Mouse (Mus musculus) hindbrain, embryonic 16.5 days (tissue): ENCODE data around the gene Lipt1. TPM values are rescaled to one million over a fixed set of nuclear protein-coding genes. Genes with fewer than 3 reads are reported as not detected.

Source experiments
- ATAC-seq: fragments of 200-750 bp; cut with Nextera tagmentation; 2 replicates; pipeline ENCODE4 v1.8.0; 2017; ENCODE audit warnings: moderate TSS enrichment, moderate library complexity
- H3K27ac ChIP-seq: fragments of 300-500 bp; sonication (generic); 2 replicates; pipeline ENCODE4 v1.5.1; 2014; ENCODE audit warnings: low read depth, mild to moderate bottlenecking, control low read depth, low read length, moderate library complexity
- H3K27me3 ChIP-seq: fragments of 300-500 bp; sonication (generic); replicated peaks from 2 replicates; pipeline ENCODE4 v1.6.1; 2014; ENCODE audit warnings: low read length; ENCODE audit not compliant: control insufficient read depth, insufficient read depth
- H3K36me3 ChIP-seq: fragments of 300-500 bp; sonication (generic); 2 replicates; pipeline ENCODE4 v1.6.1; 2014; ENCODE audit warnings: mild to moderate bottlenecking, low read length, moderate library complexity, mixed read lengths; ENCODE audit not compliant: control insufficient read depth, insufficient read depth
- H3K4me1 ChIP-seq: fragments of 300-500 bp; sonication (generic); 2 replicates; pipeline ENCODE4 v1.6.1; 2014; ENCODE audit warnings: low read depth, low read length; ENCODE audit not compliant: control insufficient read depth, insufficient read depth
- H3K4me2 ChIP-seq: fragments of 300-500 bp; sonication (generic); 2 replicates; pipeline ENCODE4 v1.6.1; 2014; ENCODE audit warnings: mild to moderate bottlenecking, low read length, control low read depth, moderate library complexity
- H3K4me3 ChIP-seq: fragments of 300-500 bp; sonication (generic); 2 replicates; pipeline ENCODE4 v1.5.1; 2014; ENCODE audit warnings: mild to moderate bottlenecking, low read length, control low read depth, moderate library complexity
- H3K9ac ChIP-seq: fragments of 300-500 bp; sonication (generic); 2 replicates; pipeline ENCODE4 v1.6.1; 2014; ENCODE audit warnings: low read depth, mild to moderate bottlenecking, control low read depth, low read length, moderate library complexity
- H3K9me3 ChIP-seq: fragments of 300-500 bp; sonication (generic); 2 replicates; pipeline ENCODE4 v1.6.1; 2014; ENCODE audit warnings: mild to moderate bottlenecking, low read length, moderate library complexity; ENCODE audit not compliant: control insufficient read depth
- WGBS: fragments of 180-500 bp; shearing (Covaris S2); extraction: QIAGEN DNeasy Blood & Tissue Kit; methylation state at CpG from one replicate; pipeline ENCODE4 v1.1.7; 2014; 5-methylcytosine and 5-hydroxymethylcytosine counted together
- polyA plus RNA-seq: library from polyadenylated mRNA; unstranded; fragments of >200 nt; fragmentation: Nextera tagmentation; extraction: Ambion mirVana; gene quantifications from 2 replicates; pipeline ENCODE4 v1.2.1, GENCODE M21; 2015

Lipt1 gene
- polyA plus RNA-seq, 1 experiment from 2014 or later, result 8.0 TPM

GRCm38 (mm10) chr1:37889206-37889605 is 17.7 kb downstream of the Lipt1 start:
- no peak overlapping the region for H3K27ac ChIP-seq
- H3K36me3 ChIP-seq, result peaks cover 3% of the 10 kb centered on the region; the same call in 1 of the 2 replicates
- WGBS, result 82% methylated on average over 7 of the region's 7 CpGs
- peak overlapping the region; percentile 67 for H3K4me2 ChIP-seq
- H3K4me1 ChIP-seq, result peaks cover 20% of the 10 kb centered on the region
- peak overlapping the region; percentile 81 for H3K4me3 ChIP-seq
- no peaks in the 10 kb centered on the region for H3K9me3 ChIP-seq
- no peaks in the 10 kb centered on the region for H3K27me3 ChIP-seq
- no peak overlapping the region for H3K9ac ChIP-seq
- ATAC-seq, result peak; percentile 18; the same call in 1 of the 2 replicates

- H3K4me2 ChIP-seq, result peak within 1 kb of the TSS; percentile 94
Measured at GRCm38 (mm10) chr1:37890025-37890652, 18.6 kb downstream of the Lipt1 start, which contains the start of the genes Mitd1 and Mrpl30. TSS of gene Mitd1 (minus strand) at chr1:37890411. TSS of gene Mrpl30 (plus strand) at chr1:37890477.

GRCm38 (mm10) chr1:37891400-37891799 is 19.9 kb downstream of the Lipt1 start:
- Histone ChIP-seq H3K27me3 (no peaks in the 10 kb centered on the region), H3K9ac (no peak overlapping the region), H3K27ac (no peak overlapping the region), H3K4me3 (peak overlapping the region; percentile 13; the same call in 1 of the 2 replicates), H3K9me3 (no peaks in the 10 kb centered on the region), H3K36me3 (peaks cover 12% of the 10 kb centered on the region), H3K4me2 (peak overlapping the region; percentile 94), H3K4me1 (peaks cover 20% of the 10 kb centered on the region)
- ATAC-seq, result no peak
- WGBS, result 61% methylated on average over 3 of the region's 3 CpGs

More at GRCm38 (mm10) chr1:37890025-37890652, 18.6 kb downstream of the Lipt1 start, which contains the start of the genes Mitd1 and Mrpl30:
- Histone ChIP-seq H3K9ac (peak within 1 kb of the TSS; percentile 76), H3K4me1 (peaks cover 20% of the 10 kb centered on the region), H3K4me3 (peak within 1 kb of the TSS; percentile 81), H3K9me3 (no peaks in the 10 kb centered on the region), H3K27me3 (no peaks in the 10 kb centered on the region), H3K27ac (peak within 1 kb of the TSS; percentile 79), H3K36me3 (peaks cover 3% of the 10 kb centered on the region; the same call in 1 of the 2 replicates)
- peak; percentile 96 for ATAC-seq
- under 1% methylated on average over 41 of the region's 41 CpGs for WGBS

DNA sequence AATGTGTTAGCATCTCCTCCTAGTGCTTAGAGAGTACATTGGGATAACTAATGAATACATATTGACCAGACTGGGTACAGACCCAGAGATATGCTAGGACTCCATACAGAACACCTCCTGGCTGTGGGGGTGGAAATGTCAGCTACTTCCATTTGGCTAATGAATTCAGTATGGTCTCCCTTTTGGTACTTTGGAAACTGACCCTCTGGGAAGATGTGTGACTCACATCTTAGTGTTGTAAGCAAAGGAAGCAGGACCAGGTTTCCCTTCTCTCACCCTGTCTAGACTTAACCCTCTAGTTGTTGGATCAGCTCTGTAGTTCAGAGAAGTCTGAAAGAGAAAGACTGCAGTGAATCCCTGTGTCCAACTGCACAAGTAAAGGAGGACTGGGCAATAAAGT is 23.1 kb downstream of the Lipt1 start:
- Histone ChIP-seq H3K9me3 (no peaks in the 10 kb centered on the region), H3K4me2 (no peak overlapping the region), H3K36me3 (peaks cover 38% of the 10 kb centered on the region), H3K9ac (no peak overlapping the region), H3K4me1 (peaks cover 14% of the 10 kb centered on the region), H3K27me3 (no peaks in the 10 kb centered on the region), H3K4me3 (no peak overlapping the region), H3K27ac (no peak overlapping the region)
- ATAC-seq, result no peak

GRCm38 (mm10) chr1:37899816-37900215 is 28.3 kb downstream of the Lipt1 start:
- Histone ChIP-seq H3K36me3 (peaks cover 38% of the 10 kb centered on the region), H3K27me3 (no peaks in the 10 kb centered on the region), H3K27ac (no peak overlapping the region), H3K9ac (no peak overlapping the region), H3K4me3 (no peak overlapping the region), H3K9me3 (no peaks in the 10 kb centered on the region), H3K4me1 (no peaks in the 10 kb centered on the region), H3K4me2 (no peak overlapping the region)
- no peak for ATAC-seq
- WGBS, result 89% methylated on average over 4 of the region's 4 CpGs

DNA sequence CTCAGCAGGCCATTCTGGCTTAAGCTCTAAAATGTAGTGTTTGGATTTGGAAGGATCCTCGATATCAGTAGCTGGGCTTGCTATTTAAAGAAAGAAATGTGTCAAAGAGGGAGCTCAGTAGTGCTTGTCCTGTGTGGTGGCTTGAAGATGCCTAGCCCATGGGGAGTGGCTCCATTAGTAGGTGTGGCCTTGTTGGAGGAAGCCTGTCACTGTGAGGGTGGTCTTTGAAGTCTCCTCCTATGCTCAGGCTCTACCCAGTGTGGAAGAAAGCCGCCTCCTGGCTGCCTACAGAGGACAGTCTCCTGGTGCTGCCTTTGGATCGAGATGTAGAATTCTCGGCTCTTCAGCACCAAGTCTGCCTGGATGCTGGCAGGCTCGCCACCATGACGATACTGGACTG is 28.8 kb downstream of the Lipt1 start:
- Histone ChIP-seq H3K27me3 (no peaks in the 10 kb centered on the region), H3K27ac (no peak overlapping the region), H3K4me2 (no peak overlapping the region), H3K4me1 (no peaks in the 10 kb centered on the region), H3K36me3 (peaks cover 38% of the 10 kb centered on the region), H3K9ac (no peak overlapping the region), H3K9me3 (no peaks in the 10 kb centered on the region), H3K4me3 (no peak overlapping the region)
- 64% methylated on average over 6 of the region's 6 CpGs for WGBS
- ATAC-seq, result no peak

GRCm38 (mm10) chr1:37903178-37903577 is 31.6 kb downstream of the Lipt1 start:
- no peaks in the 10 kb centered on the region for H3K27me3 ChIP-seq
- H3K4me2 ChIP-seq, result no peak overlapping the region
- no peak overlapping the region for H3K27ac ChIP-seq
- WGBS, result 44% methylated on average over 6 of the region's 6 CpGs
- peak; percentile 30; the same call in 1 of the 2 replicates for ATAC-seq
- peaks cover 17% of the 10 kb centered on the region for H3K36me3 ChIP-seq
- no peak overlapping the region for H3K9ac ChIP-seq
- H3K4me1 ChIP-seq, result no peaks in the 10 kb centered on the region
- no peak overlapping the region for H3K4me3 ChIP-seq
- no peaks in the 10 kb centered on the region for H3K9me3 ChIP-seq

GRCm38 (mm10) chr1:37912751-37913150 is 41.2 kb downstream of the Lipt1 start:
- H3K4me2 ChIP-seq, result no peak overlapping the region
- H3K9ac ChIP-seq, result no peak overlapping the region
- no peaks in the 10 kb centered on the region for H3K27me3 ChIP-seq
- 84% methylated on average over 2 of the region's 2 CpGs for WGBS
- ATAC-seq, result no peak
- no peaks in the 10 kb centered on the region for H3K4me1 ChIP-seq
- no peak overlapping the region for H3K4me3 ChIP-seq
- no peaks in the 10 kb centered on the region for H3K36me3 ChIP-seq
- no peaks in the 10 kb centered on the region for H3K9me3 ChIP-seq
- no peak overlapping the region for H3K27ac ChIP-seq

DNA sequence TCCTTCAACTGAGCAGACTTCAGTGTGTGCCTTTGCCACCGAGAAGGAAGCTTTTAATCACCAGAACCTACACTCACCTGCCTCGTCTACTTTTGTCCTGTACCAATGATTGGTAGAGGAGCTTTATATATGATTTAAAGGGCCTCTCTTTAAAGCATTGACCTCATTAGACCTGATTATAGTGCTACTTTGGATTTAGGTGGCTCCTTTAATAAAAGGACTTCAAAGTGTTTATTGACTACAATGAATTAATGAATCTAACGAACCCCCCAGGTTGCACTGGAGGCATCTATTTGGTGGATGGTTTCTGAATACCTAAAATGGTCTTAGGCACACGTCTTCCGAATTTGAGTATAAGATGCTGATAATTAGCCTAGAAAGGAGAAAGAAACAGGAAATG is 44.9 kb downstream of the Lipt1 start, which contains the start of gene Lyg2:
Gene Lyg2, minus strand, starts transcription at position 101 of the 400 bp plus-strand sequence.
- H3K27ac ChIP-seq, result no peak within 1 kb of the TSS
- no peaks in the 10 kb centered on the region for H3K9me3 ChIP-seq
- H3K36me3 ChIP-seq, result no peaks in the 10 kb centered on the region
- H3K27me3 ChIP-seq, result no peaks in the 10 kb centered on the region
- H3K4me2 ChIP-seq, result no peak within 1 kb of the TSS
- H3K9ac ChIP-seq, result no peak within 1 kb of the TSS
- H3K4me1 ChIP-seq, result no peaks in the 10 kb centered on the region
- ATAC-seq, result no peak
- no peak within 1 kb of the TSS for H3K4me3 ChIP-seq
- 78% methylated on average over 5 of the region's 5 CpGs for WGBS
